Mouse (Mus musculus): ENCODE measurements around the gene C2cd6.

Gene C2cd6

DNA sequence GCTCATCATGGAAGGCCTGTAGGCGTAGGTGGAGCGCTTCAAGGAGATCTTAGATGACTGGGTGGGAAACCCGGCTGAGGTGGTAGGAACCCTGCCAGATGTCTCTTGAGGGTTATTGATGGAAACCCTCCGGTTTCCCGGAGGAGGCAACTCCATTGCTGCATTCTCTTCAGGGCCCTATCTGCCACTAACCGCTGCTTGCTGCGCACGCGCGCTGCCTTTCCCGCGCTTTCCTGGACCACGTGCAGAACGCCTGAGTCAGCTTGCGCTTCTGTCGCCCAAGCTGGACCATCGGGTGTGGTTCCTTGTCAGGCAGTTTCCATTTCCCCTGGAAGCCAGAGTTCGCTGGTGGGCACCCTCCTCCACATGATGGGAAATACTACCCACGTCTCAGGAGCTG is at the start of gene C2cd6:
C2cd6 (minus strand) TSS at position 196 of the 400 bp plus-strand sequence.
- no peak for DNase-seq (ENCODE audit: low spot score in 2 of 2)

- DNase-seq (ENCODE audit: low spot score in 2 of 2), result no peak
Observed at GRCm38 (mm10) chr1:59142809-59143208, 48.1 kb upstream of the C2cd6 start.

GRCm38 (mm10) chr1:59134419-59134818 is 39.7 kb upstream of the C2cd6 start:
- no peak for DNase-seq (ENCODE audit: low spot score in 2 of 2)

DNA sequence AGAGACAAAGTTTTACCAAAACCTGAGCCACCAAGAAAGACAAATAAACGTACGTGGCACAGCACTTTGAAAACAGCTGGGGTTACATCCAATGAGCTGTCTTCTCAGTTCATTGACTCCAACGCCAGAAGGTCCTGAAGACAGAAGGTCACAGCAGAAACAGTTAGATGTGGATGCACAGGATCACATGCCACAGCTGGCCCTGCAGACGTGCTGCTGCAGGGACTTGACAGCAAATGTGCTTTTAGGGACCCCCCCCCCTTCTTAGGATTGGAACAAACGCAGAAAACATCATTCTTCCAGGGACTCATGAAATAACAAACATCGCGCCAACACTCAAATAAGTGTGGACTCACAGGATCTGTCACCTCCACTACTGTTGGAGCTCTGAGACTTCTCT is 34.2 kb upstream of the C2cd6 start:
- DNase-seq (ENCODE audit: low spot score in 2 of 2), result no peak

GRCm38 (mm10) chr1:59125558-59125957 is 30.9 kb upstream of the C2cd6 start:
- DNase-seq (ENCODE audit: low spot score in 2 of 2), result no peak

- DNase-seq (ENCODE audit: low spot score in 2 of 2), result peak; percentile 93 to 94
Observed at GRCm38 (mm10) chr1:59119720-59120457, 25.2 kb upstream of the C2cd6 start, which contains the start of gene Tmem237. Gene Tmem237 (minus strand): TSS chr1:59120408.

- no peak for DNase-seq (ENCODE audit: low spot score in 2 of 2)
Observed at GRCm38 (mm10) chr1:59110524-59110923, 15.8 kb upstream of the C2cd6 start.

DNA sequence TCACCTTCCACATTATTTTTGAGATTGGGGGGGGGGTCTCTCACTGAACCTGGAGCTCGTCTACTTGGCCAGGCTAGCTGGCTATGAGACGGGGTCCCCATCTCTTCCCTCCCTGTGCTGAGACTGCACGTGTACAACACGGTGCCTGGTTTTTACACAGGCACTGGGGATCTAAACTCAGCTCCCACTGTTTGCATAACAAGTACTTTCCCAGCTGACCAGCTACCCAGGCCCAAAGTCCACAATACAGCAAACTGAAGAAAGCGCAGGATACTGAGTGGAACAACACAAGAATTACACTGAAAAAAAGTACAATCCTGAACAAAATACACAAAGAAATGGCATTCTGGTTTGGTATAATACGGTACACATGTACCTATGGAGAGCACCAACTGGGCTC is 7.4 kb upstream of the C2cd6 start:
- no peak for DNase-seq (ENCODE audit: low spot score in 2 of 2)

DNA sequence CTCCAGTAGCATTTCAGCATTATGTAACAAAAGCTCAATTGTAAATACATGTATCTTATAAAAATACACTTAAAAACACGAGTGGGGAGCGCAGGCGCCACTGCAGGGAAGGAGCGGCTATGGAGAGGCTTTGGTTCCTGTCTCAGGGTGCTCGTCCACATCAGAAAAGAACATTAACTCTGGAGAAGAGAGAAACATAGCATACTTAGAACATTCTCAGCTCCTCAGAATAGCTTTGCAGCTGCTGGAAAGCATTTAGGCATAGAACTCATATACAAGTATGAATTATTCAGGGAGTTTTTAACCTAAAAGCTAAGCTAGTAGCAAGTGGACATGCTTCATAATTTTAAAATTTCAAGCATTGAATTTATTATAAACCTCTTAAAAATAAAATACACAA is 6.3 kb upstream of the C2cd6 start:
- peak in 1 of 2 experiments; percentile 7 for DNase-seq (ENCODE audit: low spot score in 2 of 2)

DNA sequence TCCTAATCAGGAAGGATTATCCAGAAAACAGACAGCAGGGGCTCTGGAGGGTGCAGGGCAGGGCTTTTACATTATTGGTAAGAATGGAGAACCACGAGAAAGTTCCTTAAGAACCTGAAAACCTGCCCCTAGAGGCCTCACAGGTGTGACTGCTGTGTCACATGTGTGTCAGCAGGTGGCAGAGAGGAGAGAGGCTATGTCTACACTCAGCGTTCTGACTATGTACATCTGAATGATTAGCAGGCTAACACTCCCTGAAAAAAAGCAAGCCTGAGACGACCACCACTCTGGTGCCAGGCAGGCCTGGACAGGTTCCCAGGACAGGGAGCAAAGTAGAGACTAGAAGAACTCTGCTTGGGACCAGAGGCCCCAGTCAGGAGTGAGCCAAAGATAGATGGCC is 23.8 kb downstream of the C2cd6 start:
- no peak for DNase-seq (ENCODE audit: low spot score in 2 of 2)

GRCm38 (mm10) chr1:59067976-59068375 is 26.7 kb downstream of the C2cd6 start:
- DNase-seq (ENCODE audit: low spot score in 2 of 2), result peak; percentile 21 to 23

DNA sequence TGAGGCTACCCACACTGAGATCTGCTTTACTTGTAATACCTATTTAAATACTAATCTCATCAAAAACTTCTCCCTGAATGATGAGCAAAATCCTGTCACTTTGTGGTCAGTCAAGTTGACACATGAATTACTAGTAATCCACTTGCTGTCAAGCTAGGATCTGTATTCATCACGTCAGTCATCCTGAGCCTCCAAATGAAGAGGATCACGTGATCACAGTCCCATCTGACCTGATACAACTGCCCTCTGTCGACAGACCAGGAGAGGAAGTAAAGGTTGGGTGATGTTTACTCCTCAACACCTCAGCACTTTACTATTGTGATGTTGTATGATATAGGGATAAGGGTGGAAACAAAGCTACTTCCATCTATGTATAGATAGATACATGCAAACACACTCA is 31.0 kb downstream of the C2cd6 start:
- DNase-seq (ENCODE audit: low spot score in 2 of 2), result no peak

GRCm38 (mm10) chr1:59056955-59057354 is 37.7 kb downstream of the C2cd6 start:
- DNase-seq (ENCODE audit: low spot score in 2 of 2), result no peak

- DNase-seq (ENCODE audit: low spot score in 2 of 2), result no peak
Observed at GRCm38 (mm10) chr1:59051306-59051705, 43.4 kb downstream of the C2cd6 start.

DNA sequence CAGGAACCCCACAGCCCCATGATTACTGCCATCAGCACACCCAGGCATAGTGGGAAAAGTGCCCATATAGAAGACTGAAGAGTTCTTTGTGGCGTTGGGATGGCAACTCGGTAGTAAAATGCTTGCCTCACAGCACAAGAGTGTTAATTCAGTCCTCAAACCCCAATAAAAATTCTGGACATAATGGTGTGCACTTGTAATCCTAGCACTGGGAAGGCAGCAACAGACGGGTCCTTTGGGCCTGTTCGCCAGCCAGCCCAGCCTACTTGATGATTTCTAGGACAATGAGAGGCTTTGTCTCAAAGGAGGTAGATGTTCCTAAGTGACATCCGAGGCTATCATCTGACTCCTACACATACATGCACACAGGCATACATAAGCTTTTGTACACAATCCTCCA is 57.0 kb downstream of the C2cd6 start:
- no peak for DNase-seq (ENCODE audit: low spot score in 2 of 2)

DNA sequence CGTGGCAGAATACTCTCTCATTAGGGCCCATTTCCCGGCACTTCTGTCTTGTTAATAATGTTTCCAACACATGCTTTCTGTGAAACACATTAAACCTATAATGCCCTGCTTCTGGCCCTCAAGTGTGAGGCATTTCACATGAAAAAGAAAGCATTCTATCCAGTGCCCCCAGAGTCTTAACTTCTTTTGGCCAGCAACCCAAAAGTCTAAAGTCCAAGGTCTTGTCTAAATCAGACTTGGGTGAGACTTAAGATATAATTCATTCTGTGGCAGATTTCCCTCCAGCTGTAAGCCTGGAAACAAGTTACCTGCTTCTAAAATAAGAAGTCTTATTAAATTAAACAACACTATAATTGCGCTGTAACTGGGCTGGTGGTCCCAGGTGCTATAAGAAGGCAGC is 73.1 kb downstream of the C2cd6 start:
- no peak for DNase-seq (ENCODE audit: low spot score in 2 of 2)

GRCm38 (mm10) chr1:59009250-59009649 is 85.5 kb downstream of the C2cd6 start:
- DNase-seq (ENCODE audit: low spot score in 2 of 2), result no peak
